ENCODE assay signal across 8 mouse cellular contexts in the genomic region with DNA sequence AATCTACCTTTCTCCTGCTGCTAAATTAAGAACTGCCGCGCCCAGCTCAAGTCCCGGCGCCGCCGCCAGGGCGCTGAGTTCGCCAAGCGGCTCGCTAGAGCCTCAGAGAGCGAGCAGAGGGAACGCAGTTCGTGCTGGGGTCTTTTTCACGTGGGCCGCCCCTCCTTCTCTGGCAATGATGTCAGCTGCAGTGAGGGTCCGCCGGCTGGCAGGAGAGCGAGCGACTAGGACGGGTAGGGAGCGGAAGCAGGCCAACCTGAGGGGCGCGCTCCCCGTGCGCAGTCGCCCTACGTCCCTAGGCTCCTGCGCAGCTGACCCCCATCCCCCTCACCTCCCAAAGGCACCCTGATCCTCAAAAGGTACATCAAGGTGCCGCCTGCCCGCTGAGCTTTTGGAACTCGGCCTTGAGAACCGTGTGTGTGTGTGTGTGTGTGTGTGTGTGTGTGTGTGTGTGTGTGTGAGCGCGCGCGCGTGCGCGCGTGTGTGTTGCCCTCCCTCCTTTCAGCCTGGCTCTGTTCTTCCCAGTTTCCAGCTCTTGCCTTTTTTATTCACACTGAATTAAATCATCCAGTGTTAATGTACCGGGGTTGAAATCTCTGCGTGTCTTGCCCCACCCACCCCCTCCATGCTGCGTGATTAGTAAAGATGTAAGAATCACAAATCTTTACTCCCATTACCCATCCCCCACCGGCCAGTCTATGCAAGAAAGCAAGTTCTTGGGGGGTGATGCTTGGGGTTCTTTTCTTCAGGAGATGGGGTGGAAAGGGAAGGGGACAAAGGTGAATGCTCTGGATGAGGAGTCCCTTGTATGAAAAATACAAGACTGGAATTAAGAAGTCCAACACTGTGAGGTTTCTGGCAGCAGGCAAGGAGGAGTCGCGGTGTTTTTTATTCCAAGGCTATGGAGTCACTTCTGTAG. TPM values are rescaled to one million over a fixed set of nuclear protein-coding genes. Genes with fewer than 3 reads are reported as not detected.
DNase-seq lines count a peak whose midpoint lies in the region; ATAC-seq lines count a peak whose summit lies in the region.
"Had no signal": no experiment of that assay in that cellular context is flagged by ENCODE, and none has a peak within 500 bp of the region (broad histone marks: within the 10 kb centered on the region; RNA-seq: fewer than 3 reads in every experiment).

No protein-coding gene starts in this region.

- H3K27me3 ChIP-seq in embryonic facial prominence, embryonic 13.5 days = peaks cover 14% of the 10 kb centered on the region
- H3K27me3 ChIP-seq in hindbrain, embryonic 16.5 days (replicated peaks; ENCODE audit: control insufficient read depth, insufficient read depth, low read length) = no peaks in the 10 kb centered on the region
- peaks cover 29% of the 10 kb centered on the region for H3K27me3 ChIP-seq in liver, embryonic 13.5 days
- H3K27me3 ChIP-seq in stomach, embryonic 14.5 days (ENCODE audit: control insufficient read depth, insufficient read depth, low read length) = no peaks in the 10 kb centered on the region

- H3K4me2 ChIP-seq in embryonic facial prominence, embryonic 13.5 days = peak overlapping the region; percentile 71
- H3K4me2 ChIP-seq in hindbrain, embryonic 16.5 days (ENCODE audit: low read length) = peak overlapping the region; percentile 85
- peak overlapping the region; percentile 51 for H3K4me2 ChIP-seq in liver, embryonic 13.5 days
- peak overlapping the region; percentile 56 for H3K4me2 ChIP-seq in stomach, embryonic 14.5 days (replicated peaks; ENCODE audit: low read depth, low read length)

- H3K4me1 ChIP-seq in embryonic facial prominence, embryonic 13.5 days = no peaks in the 10 kb centered on the region
- H3K4me1 ChIP-seq in hindbrain, embryonic 16.5 days (ENCODE audit: control insufficient read depth, insufficient read depth, low read depth, low read length) = no peaks in the 10 kb centered on the region
- no peaks in the 10 kb centered on the region for H3K4me1 ChIP-seq in liver, embryonic 13.5 days (replicated peaks)
- H3K4me1 ChIP-seq in stomach, embryonic 14.5 days (ENCODE audit: control insufficient read depth, insufficient read depth, low read length) = no peaks in the 10 kb centered on the region

- WGBS in embryonic facial prominence, embryonic 13.5 days = 8% methylated on average over 41 of the region's 46 CpGs
- 11% methylated on average over 30 of the region's 46 CpGs for WGBS in hindbrain, embryonic 16.5 days
- 4% methylated on average over 33 of the region's 46 CpGs for WGBS in liver, embryonic 13.5 days (ENCODE audit: insufficient replicate concordance)
- 4% methylated on average over 35 of the region's 46 CpGs for WGBS in stomach, embryonic 14.5 days

- H3K9me3 ChIP-seq in embryonic facial prominence, embryonic 13.5 days = no peaks in the 10 kb centered on the region
- H3K9me3 ChIP-seq in hindbrain, embryonic 16.5 days (ENCODE audit: control insufficient read depth, low read length) = no peaks in the 10 kb centered on the region
- no peaks in the 10 kb centered on the region for H3K9me3 ChIP-seq in liver, embryonic 13.5 days (replicated peaks)
- H3K9me3 ChIP-seq in stomach, embryonic 14.5 days (ENCODE audit: control insufficient read depth, low read depth, low read length) = no peaks in the 10 kb centered on the region

- H3K36me3 ChIP-seq in embryonic facial prominence, embryonic 13.5 days = no peaks in the 10 kb centered on the region
- no peaks in the 10 kb centered on the region for H3K36me3 ChIP-seq in hindbrain, embryonic 16.5 days (ENCODE audit: control insufficient read depth, insufficient read depth, low read length)
- no peaks in the 10 kb centered on the region for H3K36me3 ChIP-seq in liver, embryonic 13.5 days
- H3K36me3 ChIP-seq in stomach, embryonic 14.5 days (ENCODE audit: control insufficient read depth, insufficient read depth, low read length) = no peaks in the 10 kb centered on the region

- peak overlapping the region; percentile 49 for H3K4me3 ChIP-seq in embryonic facial prominence, embryonic 13.5 days
- peak overlapping the region; percentile 56 for H3K4me3 ChIP-seq in hindbrain, embryonic 16.5 days (ENCODE audit: low read length)
- peak overlapping the region; percentile 26 for H3K4me3 ChIP-seq in liver, embryonic 13.5 days (replicated peaks)
- peak overlapping the region; percentile 39 for H3K4me3 ChIP-seq in stomach, embryonic 14.5 days (ENCODE audit: low read depth, low read length)

- H3K27ac ChIP-seq in embryonic facial prominence, embryonic 13.5 days = no peak overlapping the region
- H3K27ac ChIP-seq in hindbrain, embryonic 16.5 days (ENCODE audit: low read depth, low read length) = peak overlapping the region; percentile 83
- H3K27ac ChIP-seq in liver, embryonic 13.5 days = no peak overlapping the region
- no peak overlapping the region for H3K27ac ChIP-seq in stomach, embryonic 14.5 days (ENCODE audit: low read length)

- ATAC-seq in embryonic facial prominence, embryonic 13.5 days (ENCODE audit: insufficient number of reproducible peaks, insufficient read depth, low FRiP score, low TSS enrichment, low read depth) = peak; percentile 43; the same call in 1 of the 2 replicates
- peak; percentile 81 for ATAC-seq in hindbrain, embryonic 16.5 days
- no peak for ATAC-seq in liver, embryonic 13.5 days (ENCODE audit: low read depth)
- peak; percentile 59; the same call in 1 of the 2 replicates for ATAC-seq in stomach, embryonic 14.5 days (ENCODE audit: insufficient number of reproducible peaks, insufficient read depth, low FRiP score, low read depth)

- H3K9ac ChIP-seq in embryonic facial prominence, embryonic 13.5 days = peak overlapping the region; percentile 59
- peak overlapping the region; percentile 64 for H3K9ac ChIP-seq in hindbrain, embryonic 16.5 days (ENCODE audit: low read depth, low read length)
- no peak overlapping the region for H3K9ac ChIP-seq in liver, embryonic 13.5 days
- H3K9ac ChIP-seq in stomach, embryonic 14.5 days (replicated peaks; ENCODE audit: low read depth, low read length) = no peak overlapping the region; the same call in 1 of the 2 replicates

- peak; percentile 4 for DNase-seq in urinary bladder, postnatal 14 days (ENCODE audit: low spot score)
- no peak for DNase-seq in urinary bladder, postnatal 10 days (ENCODE audit: low spot score)
- DNase-seq in liver, embryonic 13.5 days = no peak
- DNase-seq in lung, postnatal 4 days = no peak

RNA-seq across cellular contexts. Expression of a gene that starts 3.0 kb away (rescaled TPM):
- 10.7 and 12.3 TPM in 2 replicates for polyA plus RNA-seq in embryonic facial prominence, embryonic 13.5 days (2015; fragmentation: Nextera tagmentation; extraction: Ambion mirVana)
- polyA plus RNA-seq in hindbrain, embryonic 16.5 days (2015; fragmentation: Nextera tagmentation; extraction: Ambion mirVana) = 43.5 and 49.9 TPM in 2 replicates
- 0.23 TPM in 2 replicates for polyA plus RNA-seq in liver, embryonic 13.5 days (2015; fragmentation: Nextera tagmentation; extraction: Ambion mirVana)
- polyA plus RNA-seq in stomach, embryonic 14.5 days (2014; fragmentation: Nextera tagmentation; extraction: Ambion mirVana) = 14.1 and 16.2 TPM in 2 replicates

RNA-seq across cellular contexts. Expression of a gene that starts 19.8 kb away (rescaled TPM):
- polyA plus RNA-seq in embryonic facial prominence, embryonic 13.5 days (2015; fragmentation: Nextera tagmentation; extraction: Ambion mirVana) = not detected in 2 replicates
- polyA plus RNA-seq in hindbrain, embryonic 16.5 days (2015; fragmentation: Nextera tagmentation; extraction: Ambion mirVana) = not detected in 2 replicates
- not detected in 2 replicates for polyA plus RNA-seq in liver, embryonic 13.5 days (2015; fragmentation: Nextera tagmentation; extraction: Ambion mirVana)
- not detected in 2 replicates for polyA plus RNA-seq in stomach, embryonic 14.5 days (2014; fragmentation: Nextera tagmentation; extraction: Ambion mirVana)
- polyA plus RNA-seq: spleen, adult 2 months had no signal

Comparison
In these comparisons a context has a peak if more than half of its experiments do, and no peak if none do; other contexts are left out.
1. H3K9ac ChIP-seq: peak in embryonic facial prominence, embryonic 13.5 days (single experiment) and hindbrain, embryonic 16.5 days (single experiment); none in liver, embryonic 13.5 days (single experiment) and stomach, embryonic 14.5 days (single experiment).
2. Peak in every context shown above with its lines, with median percentiles within 50 percentile points of each other: H3K4me2 ChIP-seq and H3K4me3 ChIP-seq.